Mouse (Mus musculus) midbrain, embryonic 12.5 days (tissue): ENCODE data around the gene Zfp948. TPM values are rescaled to one million over a fixed set of nuclear protein-coding genes. Genes with fewer than 3 reads are reported as not detected.
A peak's percentile ranks its signal among the peaks of the same experiment; 100 is the strongest.
"Not testable (repeated sequence)": the region's sequence is repeated elsewhere in the genome, so short reads cannot be mapped to it uniquely, and the experiment has no call there.

Experiments
- ATAC-seq: fragments of 200-750 bp; cut with Nextera tagmentation; 2 replicates; pipeline ENCODE4 v1.8.0; 2017; ENCODE audit warnings: low read depth, moderate TSS enrichment, moderate library complexity; ENCODE audit not compliant: low FRiP score
- H3K27ac ChIP-seq: fragments of 300-500 bp; sonication (generic); replicated peaks from 2 replicates; pipeline ENCODE4 v1.5.1; 2016; ENCODE audit warnings: mild to moderate bottlenecking
- H3K27me3 ChIP-seq: fragments of 300-500 bp; sonication (generic); 2 replicates; pipeline ENCODE4 v1.6.1; 2016; ENCODE audit warnings: mild to moderate bottlenecking
- H3K36me3 ChIP-seq: fragments of 300-500 bp; sonication (generic); 2 replicates; pipeline ENCODE4 v1.6.1; 2016
- H3K4me1 ChIP-seq: fragments of 300-500 bp; sonication (generic); 2 replicates; pipeline ENCODE4 v1.6.1; 2016
- H3K4me2 ChIP-seq: fragments of 300-500 bp; sonication (generic); replicated peaks from 2 replicates; pipeline ENCODE4 v1.6.1; 2016; ENCODE audit warnings: mild to moderate bottlenecking, moderate library complexity
- H3K4me3 ChIP-seq: fragments of 300-500 bp; sonication (generic); 2 replicates; pipeline ENCODE4 v1.5.1; 2016; ENCODE audit warnings: mild to moderate bottlenecking
- H3K9ac ChIP-seq: fragments of 300-500 bp; sonication (generic); replicated peaks from 2 replicates; pipeline ENCODE4 v1.6.1; 2016; ENCODE audit warnings: mild to moderate bottlenecking, moderate library complexity
- H3K9me3 ChIP-seq: fragments of 300-500 bp; sonication (generic); 2 replicates; pipeline ENCODE4 v1.6.1; 2016; ENCODE audit warnings: mild to moderate bottlenecking
- WGBS: fragments of 180-500 bp; shearing (Covaris S2); methylation state at CpG from one replicate; pipeline ENCODE4 v1.1.7; 2016; 5-methylcytosine and 5-hydroxymethylcytosine counted together
- polyA plus RNA-seq: library from polyadenylated mRNA; unstranded; fragments of >200 nt; fragmentation: Nextera tagmentation; extraction: Ambion mirVana; gene quantifications from 2 replicates; pipeline ENCODE4 v1.2.1, GENCODE M21; 2016

Gene Zfp948
- polyA plus RNA-seq, 1 experiment from 2014 or later: 13.2 TPM

DNA sequence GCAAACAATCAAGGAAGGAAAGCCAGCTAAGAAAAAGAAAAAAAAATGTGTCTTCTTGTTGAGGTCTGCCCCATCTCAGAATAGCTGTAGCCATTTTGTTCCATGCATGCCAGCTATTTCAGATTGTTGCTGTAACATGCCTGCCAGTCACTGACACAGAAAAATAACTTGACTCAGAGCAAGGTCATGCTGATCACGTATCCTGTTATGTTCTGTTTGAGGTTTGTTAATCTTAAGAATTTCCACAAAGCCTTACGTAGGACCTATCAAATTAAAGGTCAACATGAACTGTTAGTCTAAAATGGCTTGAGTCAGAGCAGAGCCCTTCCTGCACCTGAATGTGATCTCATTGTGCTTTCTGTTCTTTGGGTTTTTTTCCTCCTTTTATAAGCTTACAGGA lies 30.1 kb upstream of the Zfp948 start:
- Histone ChIP-seq H3K9ac (no peak overlapping the region), H3K4me3 (no peak overlapping the region), H3K36me3 (no peaks in the 10 kb centered on the region), H3K4me1 (peaks cover 14% of the 10 kb centered on the region), H3K27me3 (no peaks in the 10 kb centered on the region), H3K27ac (no peak overlapping the region), H3K4me2 (no peak overlapping the region), H3K9me3 (no peaks in the 10 kb centered on the region)
- no peak for ATAC-seq
- WGBS: 78% methylated on average over 2 of the region's 2 CpGs

DNA sequence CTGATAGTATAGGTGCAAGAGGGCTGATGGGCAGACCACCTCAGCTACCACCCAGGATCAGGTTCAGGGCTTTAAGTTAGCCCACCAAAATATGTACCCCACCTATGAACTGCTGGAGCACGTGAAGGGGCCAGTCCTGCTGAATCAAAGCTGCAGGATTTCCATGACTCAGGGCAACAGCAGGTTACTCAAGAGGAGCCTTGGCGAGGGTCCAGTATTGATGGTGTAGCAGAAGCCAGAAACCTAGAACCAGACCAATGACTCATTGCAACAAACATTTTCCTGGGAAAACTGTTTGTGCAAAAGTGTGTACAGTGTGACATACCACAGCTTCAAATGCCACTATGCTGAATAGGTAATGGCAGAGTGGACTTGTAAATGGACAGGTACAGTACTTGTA lies 9.0 kb upstream of the Zfp948 start:
- H3K4me2 ChIP-seq: no peak overlapping the region
- H3K27ac ChIP-seq: no peak overlapping the region
- H3K4me3 ChIP-seq: no peak overlapping the region
- no peaks in the 10 kb centered on the region for H3K36me3 ChIP-seq
- no peaks in the 10 kb centered on the region for H3K27me3 ChIP-seq
- H3K4me1 ChIP-seq: no peaks in the 10 kb centered on the region
- no peak for ATAC-seq
- H3K9me3 ChIP-seq: no peaks in the 10 kb centered on the region
- 89% methylated on average over 2 of the region's 2 CpGs for WGBS
- no peak overlapping the region for H3K9ac ChIP-seq

DNA sequence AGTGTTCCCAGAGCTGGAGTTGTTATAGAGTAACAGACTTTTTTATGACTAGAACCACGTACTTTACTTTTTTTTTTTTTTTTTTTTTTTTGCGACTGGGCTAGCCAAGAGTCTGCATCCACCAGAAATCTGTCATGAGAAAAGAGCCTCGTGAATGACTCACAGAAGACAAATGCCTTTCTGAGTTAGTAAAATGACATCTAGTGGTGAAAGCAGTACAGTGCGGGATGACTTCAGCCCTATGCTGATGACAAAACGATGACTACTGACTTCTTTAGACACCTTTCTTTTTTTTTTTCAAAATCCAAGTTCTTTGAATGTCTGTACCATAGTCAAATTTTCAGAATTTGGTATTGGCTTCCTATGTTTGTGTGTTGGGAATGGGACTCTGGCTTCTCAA lies 588 bp upstream of the Zfp948 start:
- no peaks in the 10 kb centered on the region for H3K36me3 ChIP-seq
- H3K9ac ChIP-seq: peak overlapping the region; percentile 69
- H3K9me3 ChIP-seq: no peaks in the 10 kb centered on the region
- H3K4me2 ChIP-seq: peak overlapping the region; percentile 68
- peak overlapping the region; percentile 89 for H3K27ac ChIP-seq
- peak; percentile 61 for ATAC-seq
- peaks cover 11% of the 10 kb centered on the region for H3K4me1 ChIP-seq
- H3K27me3 ChIP-seq: no peaks in the 10 kb centered on the region
- 11% methylated on average over 5 of the region's 5 CpGs for WGBS
- peak overlapping the region; percentile 65 for H3K4me3 ChIP-seq

DNA sequence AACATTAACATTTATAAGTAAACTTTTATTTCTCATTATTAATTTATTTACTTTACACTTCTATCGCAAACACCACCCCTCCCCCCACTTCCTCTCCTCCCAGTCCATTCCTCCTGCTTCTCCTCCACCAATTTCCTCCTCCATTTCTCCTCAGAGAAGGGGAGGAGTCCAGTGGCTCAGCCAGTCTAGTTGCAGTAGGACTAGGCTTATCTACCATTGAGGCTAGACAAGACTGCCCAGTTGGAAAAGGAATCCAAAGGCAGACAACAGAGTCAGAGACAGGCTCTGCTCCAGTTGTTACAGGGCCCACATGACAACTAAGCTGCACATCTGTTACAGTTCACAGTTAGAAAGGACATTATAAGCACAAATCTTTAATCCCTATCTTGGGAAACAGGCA lies 888 bp downstream of the Zfp948 start:
- peaks cover 11% of the 10 kb centered on the region for H3K4me1 ChIP-seq
- WGBS: 73% methylated on average over 1 of the region's 1 CpGs
- H3K9me3 ChIP-seq: no peaks in the 10 kb centered on the region
- no peak for ATAC-seq
- H3K9ac ChIP-seq: no peak overlapping the region
- H3K27me3 ChIP-seq: no peaks in the 10 kb centered on the region
- H3K27ac ChIP-seq: no peak overlapping the region
- H3K4me3 ChIP-seq: peak overlapping the region; percentile 65
- H3K36me3 ChIP-seq: no peaks in the 10 kb centered on the region
- peak overlapping the region; percentile 68 for H3K4me2 ChIP-seq

DNA sequence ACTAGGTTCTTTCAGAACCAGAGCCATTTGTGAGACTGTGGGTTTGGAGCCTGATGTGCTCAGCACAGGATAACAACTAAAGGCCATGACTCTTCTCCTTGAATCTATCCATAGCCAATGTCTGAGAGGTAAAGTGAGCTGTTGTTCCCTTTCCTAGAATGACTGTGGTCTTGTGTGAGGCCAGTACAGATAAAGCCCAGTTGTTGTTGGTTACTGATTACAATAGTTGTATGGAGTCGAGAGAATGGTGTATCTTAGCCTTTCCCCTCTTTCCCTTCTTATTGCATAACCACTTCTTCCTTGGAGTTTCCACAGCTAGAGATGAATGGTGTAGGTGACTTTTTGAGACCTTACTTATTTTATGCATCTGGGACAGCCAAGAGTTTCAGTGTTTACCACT lies 12.3 kb downstream of the Zfp948 start:
- ATAC-seq: no peak

DNA sequence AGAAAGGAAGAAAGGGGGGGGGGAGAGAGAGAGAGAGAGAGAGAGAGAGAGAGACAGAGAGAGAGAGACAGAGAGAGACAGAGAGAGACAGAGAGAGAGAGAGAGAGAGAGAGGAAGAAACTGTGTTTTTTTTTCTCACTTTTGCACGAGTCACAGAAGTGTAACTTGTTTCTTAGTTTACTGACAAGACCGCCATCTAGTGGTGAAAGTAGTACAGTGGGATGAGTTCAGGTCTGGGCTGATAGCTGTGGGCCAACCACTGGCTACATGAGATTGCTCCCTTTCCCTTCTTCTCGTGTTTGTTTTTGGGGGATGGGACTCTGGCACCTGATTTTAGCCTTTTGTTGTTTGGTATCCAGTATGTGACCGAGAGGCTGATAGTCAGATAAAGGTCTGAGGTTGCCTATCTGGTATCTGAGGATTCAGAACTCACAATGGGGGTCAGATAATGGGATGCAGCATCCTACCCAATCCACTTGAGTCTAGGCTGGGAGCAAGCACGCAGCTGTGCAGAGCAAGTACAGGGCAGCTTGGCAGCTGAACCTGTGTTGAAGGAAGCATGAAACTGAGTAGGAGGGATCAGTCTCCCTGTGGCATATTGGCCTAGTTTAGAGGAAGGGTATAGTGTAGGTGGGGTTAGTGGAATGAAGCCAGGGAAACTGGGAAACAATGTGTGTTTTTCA lies 12.8 kb downstream of the Zfp948 start:
- H3K36me3 ChIP-seq: peaks cover 20% of the 10 kb centered on the region
- no peak overlapping the region for H3K4me3 ChIP-seq
- H3K4me1 ChIP-seq: no peaks in the 10 kb centered on the region
- H3K4me2 ChIP-seq: no peak overlapping the region
- H3K27me3 ChIP-seq: no peaks in the 10 kb centered on the region
- no peak overlapping the region for H3K9ac ChIP-seq
- peak; percentile 70 for ATAC-seq
- 35% methylated on average over 5 of the region's 5 CpGs for WGBS
- no peak overlapping the region for H3K27ac ChIP-seq
- no peaks in the 10 kb centered on the region for H3K9me3 ChIP-seq

More for the DNA sequence above, 12.3 kb downstream of the Zfp948 start:
- H3K36me3 ChIP-seq: peaks cover 19% of the 10 kb centered on the region
- no peak overlapping the region for H3K4me3 ChIP-seq
- H3K9me3 ChIP-seq: no peaks in the 10 kb centered on the region
- WGBS: 88% methylated on average over 1 of the region's 1 CpGs
- no peaks in the 10 kb centered on the region for H3K27me3 ChIP-seq
- H3K9ac ChIP-seq: no peak overlapping the region
- H3K4me2 ChIP-seq: no peak overlapping the region
- H3K4me1 ChIP-seq: no peaks in the 10 kb centered on the region
- no peak overlapping the region for H3K27ac ChIP-seq

DNA sequence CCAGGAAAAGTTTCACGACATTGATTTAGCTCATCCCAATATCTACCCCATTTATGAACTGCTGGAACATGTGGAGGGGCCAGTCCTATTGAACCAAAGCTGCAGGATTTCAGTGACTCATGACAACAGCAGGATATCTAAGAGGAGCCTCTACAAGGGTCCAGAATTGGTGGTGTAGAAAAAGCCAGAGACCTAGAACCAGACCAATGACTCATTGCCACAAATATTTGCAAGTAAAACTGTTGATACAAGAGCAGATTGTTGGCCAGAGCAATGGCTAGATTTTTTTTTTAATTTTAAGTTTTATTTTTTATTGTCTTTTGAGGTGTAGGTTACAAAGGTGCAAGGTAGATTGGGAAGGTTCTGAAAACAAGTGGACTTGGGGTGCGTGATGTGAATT lies 18.7 kb downstream of the Zfp948 start:
- Histone ChIP-seq H3K36me3 (peaks cover 40% of the 10 kb centered on the region), H3K4me2 (no peak overlapping the region)
- WGBS: 96% methylated on average over 2 of the region's 2 CpGs

DNA sequence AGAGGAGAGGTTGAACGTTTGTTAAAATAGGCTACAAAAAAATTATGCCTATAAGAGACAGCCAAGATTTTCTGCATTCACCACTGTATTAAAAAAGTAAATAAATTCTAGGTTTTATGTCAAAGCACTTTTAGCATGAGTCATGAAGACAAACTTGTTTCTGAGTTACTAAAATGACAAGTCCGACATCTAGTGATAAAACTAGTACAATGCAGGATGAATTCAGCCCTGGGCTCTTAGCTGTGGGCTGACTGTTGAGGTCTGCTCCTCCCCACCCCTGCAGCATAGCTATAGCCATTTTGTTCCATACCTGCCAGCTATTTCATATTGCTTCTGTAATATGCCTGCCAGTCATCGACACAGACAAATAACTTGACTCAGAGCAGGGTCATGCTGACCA lies 49.5 kb downstream of the Zfp948 start:
- WGBS: 82% methylated on average over 3 of the region's 3 CpGs
- no peaks in the 10 kb centered on the region for H3K4me1 ChIP-seq
- no peaks in the 10 kb centered on the region for H3K27me3 ChIP-seq
- H3K27ac ChIP-seq: no peak overlapping the region
- no peak overlapping the region for H3K9ac ChIP-seq
- H3K9me3 ChIP-seq: 0 out of 2 replicates have a peak, but pooled peaks cover 4% of the 10 kb centered on the region
- ATAC-seq: no peak
- H3K4me2 ChIP-seq: no peak overlapping the region
- no peak overlapping the region for H3K4me3 ChIP-seq
- no peaks in the 10 kb centered on the region for H3K36me3 ChIP-seq

More for the DNA sequence above, 18.7 kb downstream of the Zfp948 start:
- Histone ChIP-seq H3K4me1 (no peaks in the 10 kb centered on the region), H3K4me3 (no peak overlapping the region), H3K27me3 (no peaks in the 10 kb centered on the region), H3K9ac (no peak overlapping the region), H3K9me3 (peaks cover 5% of the 10 kb centered on the region; the same call in 1 of the 2 replicates), H3K27ac (no peak overlapping the region)
- ATAC-seq: no peak

DNA sequence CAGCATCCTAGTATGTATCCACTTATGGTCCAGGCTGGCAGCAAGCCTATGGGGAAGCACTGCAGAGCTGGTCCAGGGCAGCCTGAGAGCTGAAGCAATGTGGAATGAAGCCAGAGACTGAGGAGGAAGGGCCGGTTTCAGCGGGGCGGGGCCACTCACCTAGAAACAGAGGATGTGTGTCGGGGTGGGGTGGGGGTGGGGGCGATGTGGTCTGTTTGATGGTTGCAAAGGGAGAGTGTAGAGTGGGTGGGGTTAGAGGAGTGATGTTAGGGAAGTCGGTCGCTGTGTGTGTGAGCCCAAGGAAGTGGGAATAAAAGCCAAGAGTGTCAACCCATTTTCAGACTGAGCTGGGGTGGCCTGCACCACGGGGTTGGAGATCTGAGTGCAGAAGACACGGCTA lies 50.5 kb downstream of the Zfp948 start:
- WGBS: 14% methylated on average over 9 of the region's 9 CpGs

DNA sequence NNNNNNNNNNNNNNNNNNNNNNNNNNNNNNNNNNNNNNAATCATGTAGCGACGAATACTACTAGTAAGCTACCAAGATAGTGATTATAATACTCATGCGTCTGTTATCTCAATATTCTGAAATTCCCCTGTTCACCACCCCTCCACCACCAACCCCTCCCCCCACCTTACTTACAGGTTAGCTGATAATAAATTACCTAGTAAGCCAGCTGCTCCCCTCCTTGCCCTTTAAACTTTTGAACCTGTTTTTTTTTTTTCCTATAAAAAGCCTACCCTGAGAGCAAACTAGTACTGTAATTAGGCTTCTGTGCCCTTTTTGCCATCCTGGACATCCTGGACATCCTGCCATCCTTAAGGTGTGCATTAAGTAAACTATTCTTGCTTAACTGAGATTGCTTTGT lies 56.8 kb downstream of the Zfp948 start:
- H3K4me3 ChIP-seq: no peak overlapping the region
- no peak overlapping the region for H3K27ac ChIP-seq
- H3K4me2 ChIP-seq: no peak overlapping the region
- WGBS: 0% methylated on average over 1 of the region's 3 CpGs
- H3K27me3 ChIP-seq: no peaks in the 10 kb centered on the region
- H3K9me3 ChIP-seq: no peaks in the 10 kb centered on the region
- no peaks in the 10 kb centered on the region for H3K36me3 ChIP-seq
- no peak overlapping the region for H3K9ac ChIP-seq
- H3K4me1 ChIP-seq: no peaks in the 10 kb centered on the region
- ATAC-seq: no peak

More for the DNA sequence above, 50.5 kb downstream of the Zfp948 start:
- Histone ChIP-seq H3K27me3 (no peaks in the 10 kb centered on the region), H3K4me1 (no peaks in the 10 kb centered on the region), H3K9me3 (0 out of 2 replicates have a peak, but pooled peaks cover 4% of the 10 kb centered on the region), H3K4me3 (no peak overlapping the region), H3K9ac (no peak overlapping the region), H3K4me2 (no peak overlapping the region), H3K27ac (no peak overlapping the region), H3K36me3 (no peaks in the 10 kb centered on the region)
- ATAC-seq: no peak; the same call in 1 of the 2 replicates

DNA sequence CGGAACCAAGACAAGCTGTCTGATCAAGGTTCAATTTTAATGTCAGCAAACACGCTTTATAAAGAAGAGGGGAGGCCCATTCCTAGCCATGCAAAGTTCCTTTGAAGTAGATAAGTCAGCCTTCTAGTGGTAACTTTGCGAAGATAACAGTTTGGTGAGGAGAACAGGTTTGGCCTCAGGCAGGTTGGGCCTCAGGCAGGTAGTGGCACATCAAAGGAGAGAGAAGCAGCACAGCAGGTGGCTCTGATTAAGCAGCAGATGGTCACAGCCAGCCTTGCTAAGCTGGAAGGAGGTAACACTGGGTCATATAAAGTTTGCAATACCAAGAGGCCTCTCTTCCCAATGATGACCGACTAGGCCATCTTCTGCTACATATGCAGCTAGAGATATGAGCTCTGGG lies 69.0 kb downstream of the Zfp948 start:
- H3K4me3 ChIP-seq, H3K36me3 ChIP-seq, H3K9ac ChIP-seq, H3K27ac ChIP-seq, H3K4me2 ChIP-seq, H3K27me3 ChIP-seq, ATAC-seq, H3K9me3 ChIP-seq, H3K4me1 ChIP-seq: not testable (repeated sequence)
- WGBS: 68% methylated on average over 4 of the region's 4 CpGs
